Mouse (Mus musculus) intestine, postnatal 0 days (tissue): ENCODE results near the gene Gm3045. TPM values are rescaled to one million over a fixed set of nuclear protein-coding genes. Genes with fewer than 3 reads are reported as not detected.

ENCODE experiments used
- ATAC-seq: fragments of 200-750 bp; cut with Nextera tagmentation; 2 replicates; pipeline ENCODE4 v1.8.0; 2017; ENCODE audit warnings: mild to moderate bottlenecking, moderate TSS enrichment, moderate library complexity
- H3K27ac ChIP-seq: fragments of 300-500 bp; sonication (generic); 2 replicates; pipeline ENCODE4 v1.5.1; 2014; ENCODE audit warnings: mild to moderate bottlenecking, low read depth, low read length, moderate library complexity
- H3K27me3 ChIP-seq: fragments of 300-500 bp; sonication (generic); replicated peaks from 2 replicates; pipeline ENCODE4 v1.6.1; 2014; ENCODE audit warnings: low read length, mixed read lengths; ENCODE audit not compliant: control insufficient read depth, insufficient read depth
- H3K36me3 ChIP-seq: fragments of 300-500 bp; sonication (generic); 2 replicates; pipeline ENCODE4 v1.6.1; 2014; ENCODE audit warnings: mild to moderate bottlenecking, moderate library complexity; ENCODE audit not compliant: control insufficient read depth, insufficient read depth
- H3K4me1 ChIP-seq: fragments of 300-500 bp; sonication (generic); replicated peaks from 2 replicates; pipeline ENCODE4 v1.6.1; 2014; ENCODE audit warnings: antibody characterized with exemption, low read length, mixed read lengths; ENCODE audit not compliant: control insufficient read depth, insufficient read depth
- H3K4me2 ChIP-seq: fragments of 300-500 bp; sonication (generic); replicated peaks from 2 replicates; pipeline ENCODE4 v1.6.1; 2014; ENCODE audit warnings: low read depth, mild to moderate bottlenecking, moderate library complexity
- H3K4me3 ChIP-seq: fragments of 300-500 bp; sonication (generic); 2 replicates; pipeline ENCODE4 v1.5.1; 2014; ENCODE audit warnings: low read depth, low read length
- H3K9ac ChIP-seq: fragments of 300-500 bp; sonication (generic); 2 replicates; pipeline ENCODE4 v1.6.1; 2014; ENCODE audit warnings: mild to moderate bottlenecking, low read depth, low read length
- H3K9me3 ChIP-seq: fragments of 300-500 bp; sonication (generic); 2 replicates; pipeline ENCODE4 v1.6.1; 2016; ENCODE audit warnings: mixed run types; ENCODE audit not compliant: control insufficient read depth
- CTCF ChIP-seq: sonication (generic); IDR thresholded peaks from 2 replicates; pipeline ENCODE4 v1.5.1; 2016; ENCODE audit warnings: low read depth, mild to moderate bottlenecking, control low read depth, antibody characterized with exemption, moderate library complexity
- WGBS: fragments of 180-500 bp; shearing (Covaris S2); extraction: QIAGEN DNeasy Blood & Tissue Kit; methylation state at CpG from one replicate; pipeline ENCODE4 v1.1.7; 2014; 5-methylcytosine and 5-hydroxymethylcytosine counted together
- polyA plus RNA-seq: library from polyadenylated mRNA; unstranded; fragments of >200 nt; fragmentation: Nextera tagmentation; extraction: Ambion mirVana; gene quantifications from 2 replicates; pipeline ENCODE4 v1.2.1, GENCODE M21; 2015

Gm3045 gene
- polyA plus RNA-seq, 1 experiment from 2014 or later = not detected

DNA sequence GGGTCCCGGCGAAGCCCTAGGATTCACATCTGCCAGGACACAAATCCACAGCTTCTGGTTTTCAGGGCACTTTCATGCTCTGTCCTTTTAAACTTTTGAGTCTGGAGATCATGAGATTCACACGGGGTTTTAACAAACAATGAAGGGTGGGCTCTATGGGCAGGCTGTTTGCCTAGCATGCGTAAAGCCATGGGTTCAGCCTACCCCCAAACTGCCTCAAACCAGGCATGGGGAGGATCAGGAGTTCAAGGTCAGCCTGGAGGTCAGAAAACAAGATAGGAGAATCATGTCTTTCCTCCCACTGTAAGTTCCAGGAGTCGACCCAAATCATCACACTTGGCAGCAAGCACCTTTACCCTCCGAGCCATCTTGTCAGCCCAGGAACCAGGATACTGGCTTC lies 6.9 kb upstream of the Gm3045 start:
- 69% methylated on average over 6 of the region's 6 CpGs for WGBS
- no peak for ATAC-seq
- H3K27me3 ChIP-seq = no peaks in the 10 kb centered on the region

DNA sequence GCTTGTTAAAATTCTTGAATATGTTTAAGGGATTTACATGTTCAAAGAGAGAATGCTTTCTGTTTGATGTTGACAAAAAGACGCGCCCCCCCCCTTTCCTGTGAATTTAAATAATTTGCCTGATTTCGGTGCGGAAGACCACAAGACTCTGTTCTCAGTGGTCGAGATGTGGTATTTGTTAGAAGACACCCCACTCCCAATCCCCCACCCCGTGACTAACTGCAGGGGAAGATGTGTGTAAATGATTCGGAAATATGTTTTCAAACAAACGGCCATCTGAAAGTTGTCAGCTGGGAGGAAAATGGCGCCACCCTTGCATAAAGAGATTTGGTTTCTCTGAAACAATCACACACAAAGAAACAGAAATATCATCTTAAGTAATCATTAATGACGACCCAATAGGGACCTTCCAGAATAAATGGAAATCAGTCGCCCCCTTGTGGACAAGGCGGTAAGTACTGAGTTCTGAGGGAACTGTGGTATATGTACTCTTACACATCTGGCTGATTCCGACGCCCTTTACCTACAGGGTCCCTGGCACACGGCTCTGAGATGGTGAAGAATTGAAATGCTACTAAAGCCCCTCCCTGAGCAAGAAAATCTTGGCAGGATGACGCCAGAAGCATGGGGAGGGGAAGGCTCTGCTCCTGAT lies 4.2 kb upstream of the Gm3045 start:
- no peak for ATAC-seq
- peak; percentile 84 for TF ChIP-seq CTCF
- Histone ChIP-seq H3K36me3 (no peaks in the 10 kb centered on the region), H3K27me3 (no peaks in the 10 kb centered on the region), H3K9me3 (no peaks in the 10 kb centered on the region), H3K27ac (no peak overlapping the region), H3K4me3 (no peak overlapping the region), H3K9ac (no peak overlapping the region), H3K4me2 (no peak overlapping the region), H3K4me1 (no peaks in the 10 kb centered on the region)
- WGBS = 20% methylated on average over 16 of the region's 16 CpGs

More for the DNA sequence above, 6.9 kb upstream of the Gm3045 start:
- Histone ChIP-seq H3K27ac (no peak overlapping the region), H3K9me3 (no peaks in the 10 kb centered on the region), H3K4me1 (no peaks in the 10 kb centered on the region), H3K36me3 (no peaks in the 10 kb centered on the region), H3K4me2 (no peak overlapping the region), H3K9ac (no peak overlapping the region), H3K4me3 (no peak overlapping the region)
- TF ChIP-seq CTCF = no peak

DNA sequence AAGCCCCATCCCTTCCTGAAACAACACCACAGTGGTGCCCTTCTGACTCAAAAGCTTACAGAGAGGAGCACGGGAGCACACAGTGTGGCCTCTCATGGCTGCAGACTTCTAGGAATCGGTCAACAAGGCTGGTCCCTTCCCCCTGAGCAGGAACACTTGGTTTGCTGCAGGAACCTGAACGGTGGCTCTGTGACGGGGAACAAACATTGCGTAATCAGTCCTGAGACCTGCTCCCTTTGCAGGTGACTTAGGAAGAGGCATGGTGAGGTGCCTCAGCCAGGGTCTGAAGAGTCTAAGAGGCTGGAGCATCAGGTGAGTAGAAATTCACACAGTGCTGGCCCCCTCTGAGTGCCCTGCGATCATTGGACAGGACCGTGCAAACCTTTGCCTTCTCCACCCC lies 463 bp upstream of the Gm3045 start:
- WGBS = 49% methylated on average over 7 of the region's 7 CpGs
- ATAC-seq = no peak
- Histone ChIP-seq H3K9me3 (no peaks in the 10 kb centered on the region), H3K4me2 (no peak overlapping the region), H3K27ac (no peak overlapping the region), H3K4me3 (no peak overlapping the region), H3K9ac (no peak overlapping the region), H3K27me3 (0 out of 2 replicates have a peak, but pooled peaks cover 4% of the 10 kb centered on the region), H3K36me3 (no peaks in the 10 kb centered on the region), H3K4me1 (no peaks in the 10 kb centered on the region)
- TF ChIP-seq CTCF = no peak

DNA sequence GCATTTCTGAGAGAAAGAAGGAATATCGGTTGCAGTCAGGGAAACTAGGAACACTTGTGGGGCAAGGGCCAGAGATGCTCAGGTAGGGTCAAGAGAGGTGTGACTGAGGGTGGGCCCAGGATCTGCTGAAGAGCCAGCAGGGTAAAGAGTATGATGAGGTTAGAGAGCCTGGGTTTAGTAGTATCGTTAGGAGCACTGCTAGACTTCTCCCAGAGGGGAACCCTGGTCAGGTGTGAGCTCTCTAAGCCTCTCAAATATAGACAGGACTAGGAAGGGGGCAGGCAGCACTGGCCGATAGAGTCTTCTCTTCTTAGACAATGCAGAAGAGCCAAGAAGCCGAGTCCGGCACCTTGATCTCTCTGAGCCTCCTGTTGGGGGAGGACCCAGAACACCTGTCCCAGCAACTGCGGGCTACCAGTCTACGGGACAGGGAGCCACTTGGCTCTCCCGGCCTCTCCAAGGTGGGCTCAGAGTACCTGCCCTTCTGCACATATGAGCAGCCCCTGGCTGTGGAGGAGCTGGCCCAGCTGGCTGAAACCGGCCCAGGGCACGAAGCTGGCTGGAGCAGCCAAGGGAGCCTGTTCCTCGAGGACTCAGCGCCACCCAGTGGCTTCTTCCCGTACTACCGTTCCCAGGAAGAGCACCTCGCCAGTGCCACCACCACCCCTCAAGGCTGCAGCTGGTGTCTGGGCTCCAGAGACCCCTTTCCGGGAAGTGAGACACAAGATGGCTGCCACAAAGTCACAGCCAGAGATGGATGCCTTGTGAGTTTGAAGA lies 2.5 kb downstream of the Gm3045 start:
- no peak for ATAC-seq
- peak; percentile 93 for TF ChIP-seq CTCF
- Histone ChIP-seq H3K27ac (no peak overlapping the region), H3K4me1 (no peaks in the 10 kb centered on the region), H3K27me3 (0 out of 2 replicates have a peak, but pooled peaks cover 4% of the 10 kb centered on the region), H3K36me3 (no peaks in the 10 kb centered on the region), H3K9me3 (no peaks in the 10 kb centered on the region), H3K4me2 (no peak overlapping the region), H3K9ac (no peak overlapping the region), H3K4me3 (no peak overlapping the region)
- WGBS = 31% methylated on average over 16 of the region's 16 CpGs

DNA sequence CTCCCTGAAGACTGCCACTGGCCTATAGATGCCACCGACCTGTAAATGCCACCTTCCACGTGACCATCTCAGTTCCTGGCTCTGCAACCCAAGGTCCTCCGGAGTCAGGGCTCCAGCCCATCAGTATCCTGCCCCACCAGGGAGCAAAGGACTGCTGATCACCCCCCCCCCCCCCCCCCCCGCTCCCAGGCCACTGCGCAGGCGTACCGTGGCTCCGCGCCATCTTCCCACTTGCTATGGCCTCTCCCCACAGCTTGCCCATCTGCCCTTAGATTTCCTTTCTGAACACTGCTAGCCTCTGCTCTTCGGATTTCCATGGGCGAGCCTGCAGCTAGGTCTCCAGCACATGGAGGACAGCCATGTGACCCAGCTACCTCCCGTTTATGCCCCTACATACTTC lies 6.1 kb downstream of the Gm3045 start:
- ATAC-seq = no peak
- 84% methylated on average over 8 of the region's 12 CpGs for WGBS

DNA sequence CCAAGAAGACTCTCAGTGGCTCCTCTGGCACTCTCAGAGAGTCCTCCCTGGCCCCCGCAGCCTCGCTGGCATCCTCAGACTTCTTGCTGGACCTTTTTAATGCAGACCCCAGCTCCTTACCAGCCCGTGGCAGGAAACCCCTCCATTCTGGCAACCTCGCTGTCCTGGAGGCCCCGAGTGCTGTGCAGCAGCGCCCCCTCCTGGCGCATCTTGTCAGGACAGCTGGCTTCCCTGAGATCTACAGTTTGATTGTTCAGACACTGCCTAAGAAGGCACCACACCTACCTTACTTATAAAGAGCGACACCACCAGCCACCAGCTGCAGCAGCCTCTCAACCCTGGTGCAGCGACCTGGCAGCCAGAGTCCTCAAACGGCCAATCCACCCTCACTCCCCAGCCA lies 7.1 kb downstream of the Gm3045 start:
- H3K4me2 ChIP-seq = no peak overlapping the region
- ATAC-seq = no peak
- H3K36me3 ChIP-seq = no peaks in the 10 kb centered on the region
- peaks cover 19% of the 10 kb centered on the region for H3K27me3 ChIP-seq
- H3K4me3 ChIP-seq = no peak overlapping the region
- H3K9me3 ChIP-seq = no peaks in the 10 kb centered on the region
- no peaks in the 10 kb centered on the region; the same call in 1 of the 2 replicates for H3K4me1 ChIP-seq
- WGBS = 18% methylated on average over 10 of the region's 10 CpGs
- no peak overlapping the region for H3K9ac ChIP-seq
- peak; percentile 86 for TF ChIP-seq CTCF
- H3K27ac ChIP-seq = no peak overlapping the region

More for the DNA sequence above, 6.1 kb downstream of the Gm3045 start:
- Histone ChIP-seq H3K4me2 (no peak overlapping the region), H3K9me3 (no peaks in the 10 kb centered on the region), H3K36me3 (no peaks in the 10 kb centered on the region), H3K4me3 (no peak overlapping the region), H3K27ac (no peak overlapping the region), H3K4me1 (no peaks in the 10 kb centered on the region), H3K27me3 (peaks cover 12% of the 10 kb centered on the region; the same call in 1 of the 2 replicates), H3K9ac (no peak overlapping the region)
- TF ChIP-seq CTCF = no peak
